Mouse (Mus musculus) intestine, embryonic 14.5 days (tissue): Measurements from ENCODE around the gene Lrrc41. TPM values are rescaled to one million over a fixed set of nuclear protein-coding genes. Genes with fewer than 3 reads are reported as not detected.

Source experiments
- polyA plus RNA-seq: library from polyadenylated mRNA; unstranded; fragments of >200 nt; fragmentation: Nextera tagmentation; extraction: Ambion mirVana; gene quantifications from 2 replicates; pipeline ENCODE4 v1.2.1, GENCODE M21; 2014

The Lrrc41 gene
- polyA plus RNA-seq, 1 experiment from 2014 or later, result 73.4 TPM

Other genes with a start within 250 kb of the Lrrc41 start
- gene Mob3c, start 247.2 kb upstream of the Lrrc41 start, polyA plus RNA-seq, result 10.7 and 13.4 TPM in 2 replicates
- gene Mknk1, start 236.1 kb upstream of the Lrrc41 start, polyA plus RNA-seq, result 21.3 and 24.7 TPM in 2 replicates
- gene Kncn, start 190.9 kb upstream of the Lrrc41 start, polyA plus RNA-seq, result not detected in 2 replicates
- gene 6430628N08Rik, start 184.6 kb upstream of the Lrrc41 start, polyA plus RNA-seq, result not detected in 2 replicates
- gene Dmbx1, start 135.3 kb upstream of the Lrrc41 start, polyA plus RNA-seq, result 0.07 TPM in 1 of 2 replicates, not detected in the other
- 13.5 and 19.2 TPM in 2 replicates for gene Faah, start 57.3 kb upstream of the Lrrc41 start, polyA plus RNA-seq
- 21.6 and 22.4 TPM in 2 replicates for gene Nsun4, start 21.4 kb upstream of the Lrrc41 start, polyA plus RNA-seq
- gene Uqcrh, start 198 bp upstream of the Lrrc41 start, polyA plus RNA-seq, result 595 and 617 TPM in 2 replicates
- 33.0 and 36.5 TPM in 2 replicates for gene Rad54l, start 48.4 kb downstream of the Lrrc41 start, polyA plus RNA-seq
- gene Pomgnt1, start 48.6 kb downstream of the Lrrc41 start, polyA plus RNA-seq, result 53.7 and 57.4 TPM in 2 replicates
- 1.9 and 2.5 TPM in 2 replicates for gene Lurap1, start 76.1 kb downstream of the Lrrc41 start, polyA plus RNA-seq
- 26.5 and 33.5 TPM in 2 replicates for gene Tspan1, start 92.3 kb downstream of the Lrrc41 start, polyA plus RNA-seq
- gene 1700042G07Rik, start 98.1 kb downstream of the Lrrc41 start, polyA plus RNA-seq, result not detected in 2 replicates
- not detected in 2 replicates for gene Gm49337, start 98.1 kb downstream of the Lrrc41 start, polyA plus RNA-seq
- gene Pik3r3, start 146.3 kb downstream of the Lrrc41 start, polyA plus RNA-seq, result 13.9 and 14.3 TPM in 2 replicates